In the genomic region with DNA sequence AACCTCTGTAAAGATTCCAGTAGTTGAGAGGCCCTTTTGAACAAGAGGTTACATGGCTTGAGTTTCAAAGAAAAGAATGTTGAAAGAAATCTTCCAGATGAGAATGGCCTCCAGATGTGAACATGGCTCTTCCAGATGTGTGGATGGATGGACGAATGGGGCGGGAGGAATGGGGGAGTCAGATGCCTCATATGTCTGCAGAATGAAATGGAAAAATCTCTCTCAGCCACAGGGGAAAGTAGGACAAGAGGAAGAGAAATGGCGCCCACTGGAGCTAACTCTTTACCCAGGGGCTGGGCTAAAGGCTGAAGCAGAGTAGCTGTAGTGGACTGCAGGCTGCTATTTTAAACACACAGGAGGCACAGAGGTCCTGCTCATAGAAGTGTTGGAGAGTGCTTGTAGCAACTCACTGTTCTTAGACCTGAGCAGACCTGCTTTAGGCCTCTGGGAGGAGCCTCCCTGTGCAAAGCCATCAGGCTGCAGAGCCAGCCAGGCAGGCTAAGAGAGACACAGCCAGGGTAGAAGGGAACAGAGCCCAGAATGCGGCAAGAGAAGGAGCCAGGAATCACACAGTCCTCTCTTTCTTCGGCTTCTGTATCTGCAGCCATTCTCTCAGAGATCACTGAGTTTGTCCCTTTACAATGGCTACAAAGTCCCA, we compare ENCODE assay signal across 9 mouse cellular contexts. TPM values are rescaled to one million over a fixed set of nuclear protein-coding genes. Genes with fewer than 3 reads are reported as not detected.
DNase-seq lines count a peak whose midpoint lies in the region; ATAC-seq lines count a peak whose summit lies in the region.
"Had no signal": no experiment of that assay in that cellular context is flagged by ENCODE, and none has a peak within 500 bp of the region (broad histone marks: within the 10 kb centered on the region; RNA-seq: fewer than 3 reads in every experiment).

No protein-coding gene starts in this region.

- H3K4me2 ChIP-seq in midbrain, embryonic 13.5 days (replicated peaks): no peak overlapping the region
- no peak overlapping the region for H3K4me2 ChIP-seq in neural tube, embryonic 15.5 days
- no peak overlapping the region for H3K4me2 ChIP-seq in midbrain, embryonic 14.5 days (ENCODE audit: low read length)

- H3K27me3 ChIP-seq in midbrain, embryonic 10.5 days (ENCODE audit: low read depth, poor library complexity, severe bottlenecking): no peaks in the 10 kb centered on the region
- H3K27me3 ChIP-seq in midbrain, embryonic 13.5 days: no peaks in the 10 kb centered on the region
- H3K27me3 ChIP-seq in neural tube, embryonic 15.5 days (replicated peaks): no peaks in the 10 kb centered on the region
- no peaks in the 10 kb centered on the region for H3K27me3 ChIP-seq in midbrain, embryonic 14.5 days (ENCODE audit: control insufficient read depth, insufficient read depth, low read length)

- ATAC-seq in midbrain, embryonic 13.5 days: no peak
- no peak; the same call in 1 of the 2 replicates for ATAC-seq in neural tube, embryonic 15.5 days (ENCODE audit: low FRiP score)
- no peak for ATAC-seq in midbrain, embryonic 14.5 days (ENCODE audit: low FRiP score, low TSS enrichment)

- WGBS in midbrain, embryonic 10.5 days: 81% methylated on average over 5 of the region's 5 CpGs
- WGBS in midbrain, embryonic 13.5 days: 82% methylated on average over 5 of the region's 5 CpGs
- WGBS in neural tube, embryonic 15.5 days: 55% methylated on average over 5 of the region's 5 CpGs
- WGBS in midbrain, embryonic 14.5 days: 81% methylated on average over 5 of the region's 5 CpGs

- H3K9me3 ChIP-seq in midbrain, embryonic 10.5 days (replicated peaks): no peaks in the 10 kb centered on the region
- H3K9me3 ChIP-seq in midbrain, embryonic 13.5 days: no peaks in the 10 kb centered on the region
- no peaks in the 10 kb centered on the region for H3K9me3 ChIP-seq in neural tube, embryonic 15.5 days (replicated peaks)
- no peaks in the 10 kb centered on the region for H3K9me3 ChIP-seq in midbrain, embryonic 14.5 days (ENCODE audit: control insufficient read depth, low read length)

- H3K4me3 ChIP-seq in midbrain, embryonic 10.5 days: no peak overlapping the region
- no peak overlapping the region for H3K4me3 ChIP-seq in midbrain, embryonic 13.5 days (replicated peaks)
- H3K4me3 ChIP-seq in neural tube, embryonic 15.5 days (replicated peaks): no peak overlapping the region
- H3K4me3 ChIP-seq in midbrain, embryonic 14.5 days (replicated peaks; ENCODE audit: low read depth, low read length): no peak overlapping the region

- H3K36me3 ChIP-seq in midbrain, embryonic 10.5 days: no peaks in the 10 kb centered on the region
- H3K36me3 ChIP-seq in midbrain, embryonic 13.5 days: no peaks in the 10 kb centered on the region
- no peaks in the 10 kb centered on the region for H3K36me3 ChIP-seq in neural tube, embryonic 15.5 days
- no peaks in the 10 kb centered on the region for H3K36me3 ChIP-seq in midbrain, embryonic 14.5 days (ENCODE audit: control insufficient read depth, insufficient read depth, low read length)

- no peak for DNase-seq in midbrain, embryonic 10.5 days (ENCODE audit: low spot score)
- DNase-seq in gonadal fat pad, adult 2 months (ENCODE audit: low read depth): peak; percentile 58
- peak; percentile 20 for DNase-seq in kidney, adult 9 months
- DNase-seq in ovary, postnatal 14 days (ENCODE audit: low spot score): no peak
- DNase-seq in c-Kit-positive CD71-positive TER-119-positive erythroid progenitor cells, embryonic 14.5 days (ENCODE audit: low spot score): no peak
- DNase-seq in midbrain, embryonic 14.5 days: no peak

- H3K4me1 ChIP-seq in midbrain, embryonic 10.5 days: peaks cover 22% of the 10 kb centered on the region
- H3K4me1 ChIP-seq in midbrain, embryonic 13.5 days (replicated peaks): peaks cover 17% of the 10 kb centered on the region
- peaks cover 21% of the 10 kb centered on the region for H3K4me1 ChIP-seq in neural tube, embryonic 15.5 days
- peaks cover 20% of the 10 kb centered on the region for H3K4me1 ChIP-seq in midbrain, embryonic 14.5 days (ENCODE audit: control insufficient read depth, insufficient read depth, low read length)

- peak overlapping the region; percentile 42; the same call in 1 of the 2 replicates for H3K27ac ChIP-seq in midbrain, embryonic 10.5 days (replicated peaks)
- H3K27ac ChIP-seq in midbrain, embryonic 13.5 days: no peak overlapping the region
- H3K27ac ChIP-seq in neural tube, embryonic 15.5 days (replicated peaks): peak overlapping the region; percentile 56
- H3K27ac ChIP-seq in midbrain, embryonic 14.5 days (replicated peaks; ENCODE audit: low read depth, low read length): no peak overlapping the region

- H3K9ac ChIP-seq in midbrain, embryonic 13.5 days (replicated peaks): no peak overlapping the region
- no peak overlapping the region for H3K9ac ChIP-seq in neural tube, embryonic 15.5 days (replicated peaks)
- H3K9ac ChIP-seq in midbrain, embryonic 14.5 days (replicated peaks; ENCODE audit: low read length): no peak overlapping the region

RNA-seq across cellular contexts. Expression of gene Pbp2, which starts 23.9 kb away (rescaled TPM):
- not detected in 2 replicates for polyA plus RNA-seq in midbrain, embryonic 10.5 days (2016; fragmentation: Nextera tagmentation; extraction: Ambion mirVana)
- not detected in 2 replicates for polyA plus RNA-seq in midbrain, embryonic 13.5 days (2015; fragmentation: Nextera tagmentation; extraction: Ambion mirVana)
- 0.61 and 1.1 TPM in 2 replicates for polyA plus RNA-seq in gonadal fat pad, adult 2 months (2012; rRNA removed)
- polyA plus RNA-seq in neural tube, embryonic 15.5 days (2015; fragmentation: Nextera tagmentation; extraction: Ambion mirVana): 0.14 TPM in 1 of 2 replicates, not detected in the other
- polyA plus RNA-seq in midbrain, embryonic 14.5 days (2014; fragmentation: Nextera tagmentation; extraction: Ambion mirVana): not detected in 2 replicates
- polyA plus RNA-seq: liver, adult 2 months had no signal

RNA-seq across cellular contexts. Expression of gene Emp1, which starts 28.2 kb away (rescaled TPM):
- polyA plus RNA-seq in midbrain, embryonic 10.5 days (2016; fragmentation: Nextera tagmentation; extraction: Ambion mirVana): 8.5 and 11.3 TPM in 2 replicates
- 6.7 and 9.2 TPM in 2 replicates for polyA plus RNA-seq in midbrain, embryonic 13.5 days (2015; fragmentation: Nextera tagmentation; extraction: Ambion mirVana)
- 197 and 332 TPM in 2 replicates for polyA plus RNA-seq in gonadal fat pad, adult 2 months (2012; rRNA removed)
- 12.3 and 19.4 TPM in 2 replicates for polyA plus RNA-seq in neural tube, embryonic 15.5 days (2015; fragmentation: Nextera tagmentation; extraction: Ambion mirVana)
- polyA plus RNA-seq in midbrain, embryonic 14.5 days (2014; fragmentation: Nextera tagmentation; extraction: Ambion mirVana): 1.4 and 3.6 TPM in 2 replicates

Comparison
In these comparisons a context has a peak if more than half of its experiments do, and no peak if none do; other contexts are left out.
1. H3K27ac ChIP-seq: peak in midbrain, embryonic 10.5 days (single experiment) and neural tube, embryonic 15.5 days (single experiment); none in midbrain, embryonic 13.5 days (single experiment) and midbrain, embryonic 14.5 days (single experiment).
2. DNase-seq: peak in gonadal fat pad, adult 2 months (single experiment) and kidney, adult 9 months (single experiment); none in midbrain, embryonic 10.5 days (single experiment), ovary, postnatal 14 days (single experiment), c-Kit-positive CD71-positive TER-119-positive erythroid progenitor cells, embryonic 14.5 days (single experiment) and midbrain, embryonic 14.5 days (single experiment).